Mouse (Mus musculus): ENCODE results near the gene Arcn1. TPM values are rescaled to one million over a fixed set of nuclear protein-coding genes. Genes with fewer than 3 reads are reported as not detected.

The Arcn1 gene
- polyA plus RNA-seq, 1 experiment from 2014 or later, result 223 TPM

- no peak overlapping the region for H3K9ac ChIP-seq
- H3K27me3 ChIP-seq, result no peaks in the 10 kb centered on the region
- peaks cover 69% of the 10 kb centered on the region for H3K4me1 ChIP-seq
- H3K9me3 ChIP-seq, result no peaks in the 10 kb centered on the region
- H3K36me3 ChIP-seq, result peaks cover 42% of the 10 kb centered on the region
- no peak for ATAC-seq (ENCODE audit: insufficient number of reproducible peaks, low FRiP score, low TSS enrichment, low read depth)
- H3K4me3 ChIP-seq, result no peak overlapping the region
- WGBS, result 71% methylated on average over 6 of the region's 6 CpGs
- H3K4me2 ChIP-seq, result no peak overlapping the region
- H3K27ac ChIP-seq, result peak overlapping the region; percentile 61
Observed at GRCm38 (mm10) chr9:44724223-44724622, 43.4 kb downstream of the Arcn1 start.

- Histone ChIP-seq H3K4me1 (peaks cover 72% of the 10 kb centered on the region), H3K36me3 (peaks cover 42% of the 10 kb centered on the region), H3K4me2 (no peak overlapping the region), H3K9me3 (no peaks in the 10 kb centered on the region), H3K27ac (peak overlapping the region; percentile 61; the same call in 1 of the 2 replicates), H3K9ac (no peak overlapping the region), H3K27me3 (no peaks in the 10 kb centered on the region), H3K4me3 (no peak overlapping the region)
- 60% methylated on average over 11 of the region's 11 CpGs for WGBS
- no peak for ATAC-seq (ENCODE audit: insufficient number of reproducible peaks, low FRiP score, low TSS enrichment, low read depth)
Observed at GRCm38 (mm10) chr9:44723521-44724041, 44.1 kb downstream of the Arcn1 start.

- peaks cover 47% of the 10 kb centered on the region for H3K36me3 ChIP-seq
- WGBS, result 46% methylated on average over 7 of the region's 7 CpGs
Observed at GRCm38 (mm10) chr9:44723008-44723407, 44.6 kb downstream of the Arcn1 start.

GRCm38 (mm10) chr9:44722575-44722974 is 45.1 kb downstream of the Arcn1 start:
- 67% methylated on average over 7 of the region's 7 CpGs for whole genome bisulfite sequencing
- Histone ChIP-seq H3K27me3 (no peaks in the 10 kb centered on the region), H3K4me2 (no peak overlapping the region), H3K4me1 (peaks cover 72% of the 10 kb centered on the region), H3K27ac (0 out of 2 replicates have a peak overlapping the region, but pooled peaks have one; percentile 61), H3K36me3 (peaks cover 50% of the 10 kb centered on the region), H3K9me3 (no peaks in the 10 kb centered on the region), H3K4me3 (no peak overlapping the region), H3K9ac (no peak overlapping the region)
- ATAC-seq (ENCODE audit: insufficient number of reproducible peaks, low FRiP score, low TSS enrichment, low read depth), result no peak

More at GRCm38 (mm10) chr9:44723008-44723407, 44.6 kb downstream of the Arcn1 start:
- no peak overlapping the region for H3K4me3 ChIP-seq
- no peaks in the 10 kb centered on the region for H3K27me3 ChIP-seq
- peaks cover 72% of the 10 kb centered on the region for H3K4me1 ChIP-seq
- no peak overlapping the region for H3K9ac ChIP-seq
- ATAC-seq (ENCODE audit: insufficient number of reproducible peaks, low FRiP score, low TSS enrichment, low read depth), result no peak
- no peaks in the 10 kb centered on the region for H3K9me3 ChIP-seq
- no peak overlapping the region for H3K4me2 ChIP-seq
- H3K27ac ChIP-seq, result peak overlapping the region; percentile 61; the same call in 1 of the 2 replicates

- H3K36me3 ChIP-seq, result peaks cover 50% of the 10 kb centered on the region
- no peaks in the 10 kb centered on the region for H3K27me3 ChIP-seq
- 0 out of 2 replicates have a peak overlapping the region, but pooled peaks have one; percentile 57 for H3K4me3 ChIP-seq
- H3K4me1 ChIP-seq, result peaks cover 66% of the 10 kb centered on the region
- 85% methylated on average over 3 of the region's 3 CpGs for WGBS
- peak overlapping the region; percentile 71 for H3K27ac ChIP-seq
- no peak overlapping the region for H3K9ac ChIP-seq
- ATAC-seq (ENCODE audit: insufficient number of reproducible peaks, low FRiP score, low TSS enrichment, low read depth), result no peak
- no peaks in the 10 kb centered on the region for H3K9me3 ChIP-seq
- H3K4me2 ChIP-seq, result no peak overlapping the region
Observed at GRCm38 (mm10) chr9:44721877-44722186, 45.8 kb downstream of the Arcn1 start.

GRCm38 (mm10) chr9:44721154-44721876 is 46.3 kb downstream of the Arcn1 start:
- Histone ChIP-seq H3K27me3 (no peaks in the 10 kb centered on the region), H3K9me3 (no peaks in the 10 kb centered on the region), H3K36me3 (peaks cover 50% of the 10 kb centered on the region), H3K4me3 (peak overlapping the region; percentile 57), H3K4me2 (peak overlapping the region; percentile 60), H3K4me1 (peaks cover 61% of the 10 kb centered on the region), H3K27ac (peak overlapping the region; percentile 71), H3K9ac (peak overlapping the region; percentile 39)
- WGBS, result under 1% methylated on average over 39 of the region's 40 CpGs
- peak; percentile 78 for ATAC-seq (ENCODE audit: insufficient number of reproducible peaks, low FRiP score, low TSS enrichment, low read depth)

- 12% methylated on average over 9 of the region's 9 CpGs for WGBS
- Histone ChIP-seq H3K4me1 (peaks cover 55% of the 10 kb centered on the region), H3K9me3 (no peaks in the 10 kb centered on the region), H3K4me2 (peak overlapping the region; percentile 60), H3K27me3 (no peaks in the 10 kb centered on the region), H3K9ac (peak overlapping the region; percentile 39), H3K36me3 (peaks cover 52% of the 10 kb centered on the region), H3K27ac (peak overlapping the region; percentile 71), H3K4me3 (peak overlapping the region; percentile 57)
- ATAC-seq (ENCODE audit: insufficient number of reproducible peaks, low FRiP score, low TSS enrichment, low read depth), result no peak
Observed at GRCm38 (mm10) chr9:44720358-44721153, 47.1 kb downstream of the Arcn1 start.

- no peak for ATAC-seq (ENCODE audit: insufficient number of reproducible peaks, low FRiP score, low TSS enrichment, low read depth)
- H3K36me3 ChIP-seq, result peaks cover 54% of the 10 kb centered on the region
- no peak overlapping the region; the same call in 1 of the 2 replicates for H3K9ac ChIP-seq
- H3K27me3 ChIP-seq, result no peaks in the 10 kb centered on the region
- peak overlapping the region; percentile 60 for H3K4me2 ChIP-seq
- H3K27ac ChIP-seq, result peak overlapping the region; percentile 71; the same call in 1 of the 2 replicates
- WGBS, result 58% methylated on average over 8 of the region's 8 CpGs
- peaks cover 48% of the 10 kb centered on the region for H3K4me1 ChIP-seq
- H3K4me3 ChIP-seq, result peak overlapping the region; percentile 57
- H3K9me3 ChIP-seq, result no peaks in the 10 kb centered on the region
Observed at GRCm38 (mm10) chr9:44719632-44720357, 47.9 kb downstream of the Arcn1 start.

- WGBS, result 63% methylated on average over 12 of the region's 12 CpGs
- Histone ChIP-seq H3K27me3 (no peaks in the 10 kb centered on the region), H3K4me3 (no peak overlapping the region), H3K36me3 (peaks cover 55% of the 10 kb centered on the region), H3K9me3 (no peaks in the 10 kb centered on the region), H3K27ac (0 out of 2 replicates have a peak overlapping the region, but pooled peaks have one; percentile 0), H3K9ac (no peak overlapping the region), H3K4me2 (no peak overlapping the region), H3K4me1 (peaks cover 40% of the 10 kb centered on the region)
- no peak for ATAC-seq (ENCODE audit: insufficient number of reproducible peaks, low FRiP score, low TSS enrichment, low read depth)
Observed at GRCm38 (mm10) chr9:44718937-44719631, 48.6 kb downstream of the Arcn1 start.

GRCm38 (mm10) chr9:44717822-44718242 is 49.8 kb downstream of the Arcn1 start:
- H3K4me2 ChIP-seq, result no peak overlapping the region
- no peak overlapping the region for H3K27ac ChIP-seq
- peaks cover 59% of the 10 kb centered on the region for H3K36me3 ChIP-seq
- H3K9me3 ChIP-seq, result no peaks in the 10 kb centered on the region
- H3K4me3 ChIP-seq, result no peak overlapping the region
- ATAC-seq (ENCODE audit: insufficient number of reproducible peaks, low FRiP score, low TSS enrichment, low read depth), result no peak
- WGBS, result 79% methylated on average over 10 of the region's 10 CpGs
- H3K9ac ChIP-seq, result no peak overlapping the region
- peaks cover 38% of the 10 kb centered on the region for H3K4me1 ChIP-seq
- H3K27me3 ChIP-seq, result no peaks in the 10 kb centered on the region

Measured in limb, embryonic 15.5 days (tissue).